Mouse (Mus musculus): Measurements from ENCODE around the gene Unc50.

Gene Unc50

DNA sequence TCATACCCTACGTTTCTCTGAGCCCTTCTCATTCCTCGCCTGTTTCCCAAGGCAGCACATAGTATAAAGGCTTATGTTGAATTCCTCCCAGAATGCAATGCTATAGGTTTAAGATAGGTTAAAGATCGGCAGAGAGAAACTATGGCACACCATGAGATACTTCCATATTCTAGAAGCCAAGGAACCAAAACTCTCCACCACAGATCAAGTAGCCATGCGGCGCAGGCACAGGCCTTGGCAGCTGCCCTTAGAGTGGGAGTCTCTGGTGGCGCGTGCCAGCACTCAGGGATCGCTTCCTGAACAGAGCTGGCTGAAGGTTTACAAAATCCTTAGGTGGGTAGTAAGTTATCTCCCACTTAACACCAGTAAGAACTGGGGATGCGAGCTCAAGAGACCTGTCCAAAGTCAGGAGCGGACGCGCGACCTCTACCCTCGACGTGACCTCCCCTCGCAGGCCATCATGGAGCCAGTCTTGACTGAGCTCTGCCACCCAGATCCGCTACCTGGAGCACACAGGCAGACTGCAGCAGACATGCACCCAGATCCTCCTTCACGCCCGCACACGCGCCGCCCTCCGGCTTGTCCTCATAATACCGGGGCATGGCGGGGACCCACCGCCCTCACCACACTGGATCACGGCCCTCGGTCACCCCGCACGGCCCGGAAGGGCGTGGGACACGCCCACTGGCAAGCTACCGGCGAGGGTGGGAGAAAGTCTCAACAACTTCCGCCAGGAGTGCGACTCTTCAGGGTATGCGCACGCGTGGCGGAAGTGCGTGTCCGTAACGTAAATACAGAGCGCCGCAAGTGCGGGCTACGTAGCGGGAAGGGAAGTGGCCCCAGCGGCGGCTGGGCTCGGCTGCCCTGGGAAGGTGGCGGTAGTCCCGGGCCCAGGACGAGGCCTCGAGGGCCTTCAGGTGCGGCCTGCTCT, at the start of gene Unc50, which contains the start of gene Coa5:
Unc50 (plus strand) TSS at position 774 of the 931 bp plus-strand sequence.
Coa5 (minus strand) TSS at position 738 of the 931 bp plus-strand sequence.
- peak; percentile 83 to 93 for DNase-seq (ENCODE audit: low spot score in 2 of 2)

GRCm38 (mm10) chr1:37380913-37381312, 49.0 kb upstream of the Unc50 start:
- no peak for DNase-seq (ENCODE audit: low spot score in 2 of 2)

GRCm38 (mm10) chr1:37384304-37384703, 45.6 kb upstream of the Unc50 start:
- DNase-seq (ENCODE audit: low spot score in 2 of 2), result no peak

DNA sequence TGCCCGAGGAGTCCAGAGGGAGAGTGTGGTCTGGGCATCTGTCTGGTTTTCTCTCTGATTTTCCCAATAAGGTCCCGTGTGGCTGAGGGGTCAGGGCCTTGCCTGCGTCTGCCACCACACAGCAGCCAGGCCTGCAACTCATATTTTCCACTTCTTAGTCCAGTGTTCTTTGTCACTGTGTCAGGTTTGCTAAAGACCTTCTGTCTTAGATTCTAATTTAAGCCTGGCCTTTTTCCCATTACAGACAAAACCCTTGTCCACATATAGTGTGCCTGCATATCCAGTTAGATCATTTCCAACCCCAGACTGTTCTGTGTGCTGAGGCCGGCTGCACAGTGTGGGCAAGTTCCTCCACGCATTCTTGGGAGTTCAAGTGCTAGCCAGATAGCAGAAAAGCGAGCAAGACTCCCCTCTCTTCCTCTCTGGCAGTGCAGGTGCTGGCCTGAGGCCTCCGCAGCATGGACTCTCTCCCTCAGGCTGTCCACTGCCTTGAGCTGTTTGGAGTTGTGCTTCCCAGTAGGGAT, 43.4 kb upstream of the Unc50 start:
- DNase-seq (ENCODE audit: low spot score in 2 of 2), result no peak

GRCm38 (mm10) chr1:37393174-37393573, 36.8 kb upstream of the Unc50 start:
- DNase-seq (ENCODE audit: low spot score in 2 of 2), result no peak

- DNase-seq (ENCODE audit: low spot score in 2 of 2), result no peak
These were observed 33.5 kb upstream of the Unc50 start for GRCm38 (mm10) chr1:37396481-37396880.

DNA sequence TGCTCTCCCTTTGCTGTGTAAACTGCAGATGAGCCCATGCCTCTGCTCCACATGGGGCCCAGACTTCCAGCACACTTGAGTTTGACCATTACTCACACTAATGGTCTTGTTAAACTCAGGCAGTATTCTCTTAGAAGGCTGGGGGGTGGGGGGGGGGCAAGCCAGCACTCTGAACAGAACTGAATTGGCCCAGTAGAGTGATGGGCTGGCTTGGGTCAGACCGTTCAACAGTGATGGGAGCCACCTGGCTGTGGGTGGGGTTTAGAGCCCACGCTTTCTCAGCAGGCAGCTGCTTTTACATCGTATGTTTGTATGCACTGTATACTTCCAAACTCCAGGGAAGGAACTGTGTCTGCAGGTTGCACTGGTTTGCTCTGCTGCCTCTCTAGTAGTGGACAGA, 31.0 kb upstream of the Unc50 start:
- DNase-seq (ENCODE audit: low spot score in 2 of 2), result no peak

DNA sequence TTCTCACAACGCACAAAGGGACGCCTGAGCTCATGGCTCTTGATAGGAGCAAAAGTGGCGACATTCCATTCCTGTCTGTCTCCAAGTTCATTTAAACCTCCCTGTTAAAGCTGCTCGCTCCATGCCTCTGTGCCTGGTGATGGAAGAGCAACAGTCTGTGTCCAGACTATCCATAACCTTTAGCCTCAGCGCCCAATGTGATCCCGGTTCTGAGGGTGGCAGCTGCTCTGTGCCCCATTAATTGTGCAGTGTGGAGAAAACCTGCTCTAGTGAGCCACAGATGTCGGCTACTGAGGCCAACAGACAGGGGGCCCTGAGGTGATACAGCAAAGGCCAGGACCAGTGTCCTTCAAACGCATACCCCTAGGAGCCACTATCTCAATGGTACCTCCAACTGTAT, 30.2 kb upstream of the Unc50 start:
- DNase-seq (ENCODE audit: low spot score in 2 of 2), result no peak

GRCm38 (mm10) chr1:37401687-37402086, 28.3 kb upstream of the Unc50 start:
- DNase-seq (ENCODE audit: low spot score in 2 of 2), result peak; percentile 20 to 71

GRCm38 (mm10) chr1:37405137-37405536, 24.8 kb upstream of the Unc50 start:
- no peak for DNase-seq (ENCODE audit: low spot score in 2 of 2)

- no peak for DNase-seq (ENCODE audit: low spot score in 2 of 2)
These were observed 22.7 kb upstream of the Unc50 start for GRCm38 (mm10) chr1:37407228-37407627.

DNA sequence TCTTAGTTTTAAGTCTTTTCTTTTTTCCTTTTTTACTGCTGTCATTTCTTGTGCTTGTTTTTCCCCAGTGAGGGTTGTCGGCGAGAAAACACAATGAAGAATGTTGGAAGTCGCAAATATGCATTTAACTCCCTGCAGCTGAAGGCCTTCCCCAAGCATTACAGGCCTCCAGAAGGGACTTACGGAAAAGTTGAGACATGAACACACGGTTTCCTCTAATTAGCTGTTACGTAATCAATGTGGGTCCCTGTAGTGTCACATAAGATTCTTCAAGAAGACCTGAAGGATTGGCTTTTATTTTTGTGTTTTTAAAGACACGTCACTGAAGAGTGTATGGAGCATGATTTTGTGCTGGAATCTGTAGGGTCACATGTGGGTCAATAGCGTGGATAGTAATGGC, 21.9 kb upstream of the Unc50 start:
- DNase-seq (ENCODE audit: low spot score in 2 of 2), result no peak

- no peak for DNase-seq (ENCODE audit: low spot score in 2 of 2)
These were observed 21.3 kb upstream of the Unc50 start for GRCm38 (mm10) chr1:37408678-37409077.

GRCm38 (mm10) chr1:37409647-37410046, 20.3 kb upstream of the Unc50 start:
- DNase-seq (ENCODE audit: low spot score in 2 of 2), result no peak

GRCm38 (mm10) chr1:37415394-37415793, 14.5 kb upstream of the Unc50 start:
- DNase-seq (ENCODE audit: low spot score in 2 of 2), result no peak

- DNase-seq (ENCODE audit: low spot score in 2 of 2), result peak; percentile 67 to 80
These were observed 10.5 kb upstream of the Unc50 start for GRCm38 (mm10) chr1:37419420-37419819.

DNA sequence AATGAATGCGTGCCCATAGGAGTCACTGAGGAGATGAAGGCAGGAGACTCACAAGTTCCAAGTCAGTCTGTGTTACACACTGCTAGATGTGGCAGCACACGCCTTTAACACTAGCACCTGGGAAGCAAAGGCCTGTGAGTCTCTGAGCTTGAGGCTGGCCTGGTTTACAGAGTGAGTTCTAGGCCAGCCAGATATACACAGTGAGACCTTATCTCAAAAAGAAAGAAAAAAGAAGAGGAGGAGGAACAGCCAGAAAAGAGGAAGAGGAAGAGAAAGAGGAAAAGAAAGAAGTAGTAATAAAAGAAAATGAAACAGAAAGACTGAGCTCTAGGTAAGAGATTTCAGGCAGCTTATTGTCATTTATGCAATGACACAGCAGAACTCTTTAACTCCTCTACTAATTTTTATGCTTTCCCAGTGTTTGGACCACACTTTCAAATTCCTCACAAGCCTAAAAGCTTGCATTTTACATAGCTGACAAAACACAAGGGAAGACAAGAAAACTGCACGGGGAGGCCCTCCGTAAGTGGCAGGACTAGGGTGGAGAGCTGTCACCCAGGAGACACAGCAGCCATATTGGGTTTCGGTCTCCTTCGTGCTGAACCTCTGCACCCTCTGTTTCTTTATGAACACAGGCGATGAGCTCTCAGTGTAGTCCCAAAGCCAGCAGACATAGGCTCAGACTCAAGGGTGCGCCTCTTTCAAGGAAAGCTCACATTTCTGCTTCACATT, 2.6 kb upstream of the Unc50 start:
- DNase-seq (ENCODE audit: low spot score in 2 of 2), result no peak

DNA sequence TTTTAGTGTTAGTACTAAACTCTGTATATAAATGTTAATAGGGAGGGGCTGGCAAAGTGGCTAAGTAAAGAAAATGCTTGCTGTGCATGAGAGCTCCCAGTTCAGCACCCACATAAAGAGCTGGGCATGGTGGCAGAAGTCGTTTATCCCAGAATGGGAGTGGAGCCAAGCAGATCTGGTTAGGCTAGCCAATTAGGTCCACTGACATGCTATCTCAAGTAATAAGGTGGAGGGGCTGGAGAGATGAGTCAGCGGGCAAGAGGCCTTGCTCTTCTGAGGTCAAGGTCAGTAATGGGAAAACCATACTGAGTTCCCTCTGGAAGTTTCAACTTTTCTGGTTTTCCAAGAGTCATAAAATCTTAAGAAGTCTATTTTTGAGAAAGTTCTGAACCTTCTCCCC, 1.0 kb upstream of the Unc50 start:
- no peak for DNase-seq (ENCODE audit: low spot score in 2 of 2)

DNA sequence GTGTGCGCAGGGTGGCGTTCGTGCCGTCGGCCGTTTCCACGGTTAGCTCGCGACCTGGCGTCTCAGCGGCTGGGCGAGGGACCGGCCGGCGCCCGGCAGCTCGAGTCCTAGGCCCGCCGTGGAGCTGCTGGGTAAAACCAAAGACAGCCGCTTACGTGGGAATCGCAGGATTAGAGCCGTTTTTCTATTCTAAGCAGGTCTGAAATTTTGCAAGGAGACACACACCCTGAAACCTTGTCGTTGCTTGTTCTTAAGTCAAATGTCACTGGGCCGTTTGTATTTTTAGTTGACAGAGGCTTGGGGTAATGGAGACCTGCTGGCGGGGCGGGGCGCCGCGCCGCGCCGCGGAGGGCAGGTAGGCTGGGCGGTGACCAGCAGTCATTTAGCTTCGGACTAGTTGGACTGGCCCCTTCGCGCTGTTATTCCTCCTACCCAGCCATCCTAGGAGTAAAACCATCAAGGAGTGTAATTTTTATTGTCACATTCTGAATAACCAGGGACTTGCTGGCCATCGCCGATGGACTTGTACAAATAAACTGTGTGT, 430 bp downstream of the Unc50 start:
- DNase-seq (ENCODE audit: low spot score in 2 of 2), result peak in 1 of 2 experiments; percentile 51

- no peak for DNase-seq (ENCODE audit: low spot score in 2 of 2)
These were observed 6.5 kb downstream of the Unc50 start for GRCm38 (mm10) chr1:37436419-37436818.

DNA sequence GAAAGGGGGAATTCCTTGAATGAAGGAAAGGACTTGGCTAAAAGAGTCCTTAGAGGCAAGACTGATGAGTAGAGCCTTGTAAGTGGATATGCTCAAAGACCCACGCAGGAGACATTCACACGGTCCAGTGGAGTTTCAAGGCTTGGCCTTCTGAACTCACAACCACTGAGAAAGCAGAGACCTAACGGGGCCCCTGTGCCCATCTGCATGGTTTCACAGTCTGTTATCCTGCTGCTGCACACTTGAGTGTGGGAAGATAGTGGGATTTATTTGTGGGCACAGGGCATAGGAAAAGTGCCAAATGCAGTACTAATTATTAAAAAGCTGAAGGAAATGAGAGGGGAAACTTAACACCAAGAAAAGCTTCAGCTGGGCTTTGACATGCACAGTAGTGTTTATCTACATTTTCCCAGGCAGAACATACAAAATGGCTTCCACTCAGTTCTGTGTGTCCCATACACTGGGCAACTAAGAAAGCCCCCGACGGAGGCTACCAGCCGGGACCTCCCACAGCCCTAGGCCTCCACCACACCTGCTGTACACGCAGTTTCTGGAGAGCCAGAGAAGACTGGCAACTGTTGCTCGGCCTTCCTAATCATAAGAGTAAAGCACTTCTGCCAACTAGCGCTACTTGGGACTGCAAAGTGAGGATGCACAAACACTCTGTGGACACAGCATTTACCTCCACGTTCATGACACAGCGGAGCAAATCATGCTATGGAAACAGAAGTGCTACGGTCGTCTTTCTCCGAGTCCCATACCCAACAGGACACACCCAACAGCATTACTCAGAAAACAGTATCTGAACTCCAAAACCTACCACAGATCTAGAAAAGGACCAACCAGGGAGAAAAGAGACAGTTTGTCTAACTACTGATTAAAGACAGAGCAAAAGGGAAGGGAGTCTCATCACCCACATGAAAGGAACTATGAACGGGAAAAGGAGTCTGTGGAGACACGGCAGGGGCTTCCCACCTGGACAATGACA, 13.2 kb downstream of the Unc50 start:
- DNase-seq (ENCODE audit: low spot score in 2 of 2), result no peak
